Mouse (Mus musculus) limb, embryonic 13.5 days (tissue): Measurements from ENCODE around the gene Atg9b. TPM values are rescaled to one million over a fixed set of nuclear protein-coding genes. Genes with fewer than 3 reads are reported as not detected.

Experiments
- ATAC-seq: fragments of 200-750 bp; cut with Nextera tagmentation; 2 replicates; pipeline ENCODE4 v1.8.0; 2017; ENCODE audit warnings: low read depth, moderate number of reproducible peaks, moderate TSS enrichment; ENCODE audit not compliant: low FRiP score
- H3K27ac ChIP-seq: fragments of 300-500 bp; sonication (generic); 2 replicates; pipeline ENCODE4 v1.5.1; 2015; ENCODE audit warnings: inconsistent platforms, mild to moderate bottlenecking, moderate library complexity
- H3K27me3 ChIP-seq: fragments of 300-500 bp; sonication (generic); 2 replicates; pipeline ENCODE4 v1.6.1; 2015; ENCODE audit warnings: mild to moderate bottlenecking, inconsistent platforms
- H3K36me3 ChIP-seq: fragments of 300-500 bp; sonication (generic); 2 replicates; pipeline ENCODE4 v1.6.1; 2015; ENCODE audit warnings: inconsistent platforms, mild to moderate bottlenecking, moderate library complexity
- H3K4me1 ChIP-seq: fragments of 300-500 bp; sonication (generic); 2 replicates; pipeline ENCODE4 v1.6.1; 2015; ENCODE audit warnings: inconsistent platforms
- H3K4me2 ChIP-seq: fragments of 300-500 bp; sonication (generic); replicated peaks from 2 replicates; pipeline ENCODE4 v1.6.1; 2015; ENCODE audit warnings: inconsistent platforms, mild to moderate bottlenecking, moderate library complexity
- H3K4me3 ChIP-seq: fragments of 300-500 bp; sonication (generic); 2 replicates; pipeline ENCODE4 v1.5.1; 2015; ENCODE audit warnings: moderate library complexity, mild to moderate bottlenecking, inconsistent platforms
- H3K9ac ChIP-seq: fragments of 300-500 bp; sonication (generic); 2 replicates; pipeline ENCODE4 v1.6.1; 2015; ENCODE audit warnings: mild to moderate bottlenecking, inconsistent platforms
- H3K9me3 ChIP-seq: fragments of 300-500 bp; sonication (generic); 2 replicates; pipeline ENCODE4 v1.6.1; 2016; ENCODE audit warnings: inconsistent platforms
- WGBS: fragments of 180-500 bp; shearing (Covaris S2); methylation state at CpG from one replicate; pipeline ENCODE4 v1.1.7; 2015; 5-methylcytosine and 5-hydroxymethylcytosine counted together
- polyA plus RNA-seq: library from polyadenylated mRNA; unstranded; fragments of >200 nt; fragmentation: Nextera tagmentation; extraction: Ambion mirVana; gene quantifications from 2 replicates; pipeline ENCODE4 v1.2.1, GENCODE M21; 2015

The Atg9b gene
- polyA plus RNA-seq, 1 experiment from 2014 or later, result 0.78 TPM

- no peak for ATAC-seq
- H3K4me3 ChIP-seq, result no peak overlapping the region
- no peak overlapping the region for H3K9ac ChIP-seq
- H3K36me3 ChIP-seq, result no peaks in the 10 kb centered on the region
- peaks cover 35% of the 10 kb centered on the region for H3K27me3 ChIP-seq
- no peaks in the 10 kb centered on the region for H3K9me3 ChIP-seq
- H3K27ac ChIP-seq, result no peak overlapping the region
- H3K4me1 ChIP-seq, result peaks cover 15% of the 10 kb centered on the region
- WGBS, result 56% methylated on average over 8 of the region's 8 CpGs
- H3K4me2 ChIP-seq, result no peak overlapping the region
Observed at GRCm38 (mm10) chr5:24342966-24343365, 49.0 kb downstream of the Atg9b start.

- Histone ChIP-seq H3K27ac (no peak overlapping the region), H3K27me3 (peaks cover 29% of the 10 kb centered on the region), H3K9ac (no peak overlapping the region), H3K36me3 (no peaks in the 10 kb centered on the region), H3K9me3 (no peaks in the 10 kb centered on the region), H3K4me1 (peaks cover 18% of the 10 kb centered on the region), H3K4me2 (no peak overlapping the region), H3K4me3 (no peak overlapping the region)
- ATAC-seq, result no peak
- WGBS, result 80% methylated on average over 14 of the region's 14 CpGs
Observed at GRCm38 (mm10) chr5:24342205-24342963, 49.6 kb downstream of the Atg9b start.

GRCm38 (mm10) chr5:24337821-24338220 lies 54.1 kb downstream of the Atg9b start:
- 57% methylated on average over 2 of the region's 2 CpGs for WGBS

GRCm38 (mm10) chr5:24337366-24337765 lies 54.6 kb downstream of the Atg9b start:
- H3K4me3 ChIP-seq, result no peak overlapping the region
- no peak overlapping the region for H3K4me2 ChIP-seq
- H3K9ac ChIP-seq, result no peak overlapping the region
- WGBS, result 38% methylated on average over 9 of the region's 9 CpGs
- peaks cover 9% of the 10 kb centered on the region for H3K4me1 ChIP-seq
- no peaks in the 10 kb centered on the region for H3K27me3 ChIP-seq
- H3K27ac ChIP-seq, result no peak overlapping the region
- H3K9me3 ChIP-seq, result no peaks in the 10 kb centered on the region
- no peaks in the 10 kb centered on the region for H3K36me3 ChIP-seq
- no peak for ATAC-seq

More at GRCm38 (mm10) chr5:24337821-24338220, 54.1 kb downstream of the Atg9b start:
- no peak overlapping the region for H3K4me2 ChIP-seq
- H3K4me1 ChIP-seq, result peaks cover 9% of the 10 kb centered on the region
- H3K9ac ChIP-seq, result no peak overlapping the region
- no peaks in the 10 kb centered on the region for H3K27me3 ChIP-seq
- no peaks in the 10 kb centered on the region for H3K9me3 ChIP-seq
- H3K27ac ChIP-seq, result no peak overlapping the region
- no peak overlapping the region for H3K4me3 ChIP-seq
- H3K36me3 ChIP-seq, result no peaks in the 10 kb centered on the region
- ATAC-seq, result no peak

- no peaks in the 10 kb centered on the region for H3K27me3 ChIP-seq
- H3K27ac ChIP-seq, result no peak overlapping the region
- no peak overlapping the region for H3K9ac ChIP-seq
- peaks cover 9% of the 10 kb centered on the region for H3K4me1 ChIP-seq
- H3K4me3 ChIP-seq, result no peak overlapping the region
- peak; percentile 63 for ATAC-seq
- WGBS, result 29% methylated on average over 3 of the region's 3 CpGs
- no peak overlapping the region for H3K4me2 ChIP-seq
- H3K36me3 ChIP-seq, result no peaks in the 10 kb centered on the region
- no peaks in the 10 kb centered on the region for H3K9me3 ChIP-seq
Observed at GRCm38 (mm10) chr5:24335888-24336511, 55.9 kb downstream of the Atg9b start.

GRCm38 (mm10) chr5:24334749-24335148 lies 57.2 kb downstream of the Atg9b start:
- no peak for ATAC-seq
- peaks cover 14% of the 10 kb centered on the region for H3K4me1 ChIP-seq
- WGBS, result 20% methylated on average over 3 of the region's 3 CpGs
- no peak overlapping the region for H3K27ac ChIP-seq
- H3K27me3 ChIP-seq, result no peaks in the 10 kb centered on the region
- no peak overlapping the region; the same call in 1 of the 2 replicates for H3K9ac ChIP-seq
- no peak overlapping the region for H3K4me3 ChIP-seq
- H3K9me3 ChIP-seq, result no peaks in the 10 kb centered on the region
- no peak overlapping the region for H3K4me2 ChIP-seq
- no peaks in the 10 kb centered on the region for H3K36me3 ChIP-seq

Other genes with a start within 250 kb of the Atg9b start
- 18.2 and 19.9 TPM in 2 replicates for gene Nupl2, start 227.2 kb downstream of the Atg9b start, polyA plus RNA-seq
- gene Kcnh2, start 40.5 kb downstream of the Atg9b start, polyA plus RNA-seq, result 2.7 and 3.1 TPM in 2 replicates
- gene Nos3, start 27.3 kb downstream of the Atg9b start, polyA plus RNA-seq, result 6.0 and 6.6 TPM in 2 replicates
- 42.1 and 44.6 TPM in 2 replicates for gene Abcb8, start 1.5 kb upstream of the Atg9b start, polyA plus RNA-seq
- gene Asic3, start 21.2 kb upstream of the Atg9b start, polyA plus RNA-seq, result 1.7 and 2.0 TPM in 2 replicates
- 53.5 and 59.5 TPM in 2 replicates for gene Cdk5, start 31.4 kb upstream of the Atg9b start, polyA plus RNA-seq
- 39.5 and 42.0 TPM in 2 replicates for gene Slc4a2, start 31.7 kb upstream of the Atg9b start, polyA plus RNA-seq
- gene Fastk, start 53.1 kb upstream of the Atg9b start, polyA plus RNA-seq, result 120 TPM in 2 replicates
- 23.7 and 24.6 TPM in 2 replicates for gene Tmub1, start 55.7 kb upstream of the Atg9b start, polyA plus RNA-seq
- gene Agap3, start 60.0 kb upstream of the Atg9b start, polyA plus RNA-seq, result 29.8 and 35.4 TPM in 2 replicates
- gene Gbx1, start 135.1 kb upstream of the Atg9b start, polyA plus RNA-seq, result not detected in 2 replicates
- 1.6 and 2.2 TPM in 2 replicates for gene Asb10, start 148.8 kb upstream of the Atg9b start, polyA plus RNA-seq
- 0.17 and 0.49 TPM in 2 replicates for gene 4931409K22Rik, start 164.7 kb upstream of the Atg9b start, polyA plus RNA-seq
- gene Abcf2, start 185.3 kb upstream of the Atg9b start, polyA plus RNA-seq, result 120 and 128 TPM in 2 replicates
- 31.6 and 33.3 TPM in 2 replicates for gene Chpf2, start 194.6 kb upstream of the Atg9b start, polyA plus RNA-seq
- 51.2 and 51.3 TPM in 2 replicates for gene Smarcd3, start 232.3 kb upstream of the Atg9b start, polyA plus RNA-seq